Mouse (Mus musculus) right cerebral cortex, postnatal 25 days (tissue): ENCODE results near the gene Olfr206.
"Not testable (repeated sequence)": the region's sequence is repeated elsewhere in the genome, so short reads cannot be mapped to it uniquely, and the experiment has no call there.

ENCODE experiments used
- DNase-seq: peaks from one replicate; pipeline ENCODE4 v3.0.0; 2022

Gene Olfr206

DNA sequence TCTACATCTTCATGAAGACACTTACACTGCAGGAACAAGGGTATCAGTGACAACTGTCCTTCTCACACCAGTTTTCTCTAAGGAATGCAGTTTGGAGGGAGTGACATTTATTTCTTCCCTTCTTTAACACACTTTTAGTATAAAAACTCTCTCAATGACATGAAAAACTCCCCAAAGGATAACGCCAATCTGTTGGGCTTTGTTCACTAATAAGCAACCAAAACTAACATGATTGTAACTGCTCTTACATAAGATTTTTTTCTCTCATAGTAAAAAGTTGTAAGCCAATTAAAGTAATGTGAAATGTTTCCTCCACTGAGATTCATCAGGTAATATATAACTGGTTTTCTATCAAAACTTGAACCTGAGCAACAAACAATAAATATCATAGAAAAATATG, at the start of gene Olfr206:
TSS of gene Olfr206 (minus strand) at position 101 of the 400 bp plus-strand sequence.
- no peak for DNase-seq

- peak; percentile 60 for DNase-seq
Measured at GRCm38 (mm10) chr16:59393300-59393699, 44.3 kb upstream of the Olfr206 start.

DNA sequence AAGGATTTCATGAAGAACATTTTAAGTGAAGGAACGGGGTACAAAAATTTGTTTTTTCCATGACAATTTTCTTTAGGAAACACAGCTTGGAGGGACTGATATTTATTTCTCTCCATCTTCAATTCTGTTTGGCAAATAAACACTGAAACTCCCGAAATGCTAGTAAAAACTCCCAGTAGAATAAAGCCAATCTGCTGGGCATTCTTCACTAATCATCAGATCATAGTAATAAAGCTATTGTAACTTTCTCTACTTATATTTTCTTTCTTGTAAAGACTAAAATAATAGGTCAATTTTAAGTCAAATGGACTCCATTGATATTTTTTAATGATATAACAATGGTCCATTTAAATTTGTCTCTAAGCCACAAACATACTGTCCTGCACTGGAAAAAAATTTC, 14.8 kb upstream of the Olfr206 start, which contains the start of gene Olfr209:
TSS of gene Olfr209 (minus strand) at position 101 of the 400 bp plus-strand sequence.
- no peak for DNase-seq

DNA sequence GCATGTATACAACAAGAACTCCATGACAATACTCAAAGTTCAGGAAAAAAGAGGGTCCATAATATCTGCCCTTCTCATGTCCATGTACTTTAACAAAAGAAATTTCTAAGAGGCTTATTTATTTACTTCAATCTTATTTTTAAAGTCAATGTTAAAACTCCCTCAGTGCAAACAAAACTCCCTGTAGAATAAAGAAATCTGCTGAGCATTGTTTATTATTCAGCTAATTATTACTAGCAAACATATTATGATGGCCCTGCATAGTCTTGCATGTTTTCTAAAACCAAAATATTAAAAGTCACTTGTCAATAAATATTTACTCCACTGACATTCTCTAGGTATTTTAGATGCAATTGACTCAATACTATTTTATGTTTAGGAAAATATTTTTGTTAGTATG, 18.0 kb downstream of the Olfr206 start, which contains the start of gene Olfr205:
TSS of gene Olfr205 (minus strand) at position 101 of the 400 bp plus-strand sequence.
- DNase-seq: no peak

DNA sequence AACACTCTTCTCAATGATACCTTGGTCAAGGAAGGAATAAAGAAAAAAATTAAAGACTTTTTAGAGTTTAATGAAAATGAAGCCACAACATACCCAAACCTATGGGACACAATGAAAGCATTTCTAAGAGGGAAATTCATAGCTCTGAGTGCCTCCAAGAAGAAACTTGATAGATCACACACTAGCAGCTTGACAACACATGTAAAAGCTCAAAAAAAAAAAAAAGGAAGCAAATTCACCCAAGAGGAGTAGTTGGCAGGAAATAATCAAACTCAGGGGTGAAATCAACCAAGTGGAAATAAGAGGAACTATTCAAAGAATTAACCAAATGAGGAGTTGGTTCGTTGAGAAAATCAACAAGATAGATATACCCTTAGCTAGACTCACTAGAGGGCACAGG, 25.8 kb downstream of the Olfr206 start:
- not testable (repeated sequence) for DNase-seq

DNA sequence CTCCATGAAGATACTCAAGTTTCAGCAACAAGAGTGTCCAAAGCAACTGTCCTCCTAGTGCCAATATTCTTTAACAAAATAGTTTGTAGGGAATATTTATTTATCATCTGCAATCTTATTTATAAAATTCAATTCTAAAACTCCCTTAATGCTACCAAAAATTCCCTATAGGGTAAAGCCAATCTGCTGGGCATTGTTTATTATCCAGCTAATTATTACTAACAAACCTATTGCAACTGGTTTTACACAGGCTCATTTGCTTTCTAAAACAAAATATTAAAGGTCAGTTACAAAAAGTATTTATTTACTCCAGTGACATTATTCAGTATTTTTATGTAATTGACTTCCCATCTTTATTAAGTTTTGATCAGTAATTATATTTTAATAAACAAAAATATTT, 30.9 kb downstream of the Olfr206 start, which contains the start of gene Olfr204:
TSS of gene Olfr204 (minus strand) at position 101 of the 400 bp plus-strand sequence.
- no peak for DNase-seq

DNA sequence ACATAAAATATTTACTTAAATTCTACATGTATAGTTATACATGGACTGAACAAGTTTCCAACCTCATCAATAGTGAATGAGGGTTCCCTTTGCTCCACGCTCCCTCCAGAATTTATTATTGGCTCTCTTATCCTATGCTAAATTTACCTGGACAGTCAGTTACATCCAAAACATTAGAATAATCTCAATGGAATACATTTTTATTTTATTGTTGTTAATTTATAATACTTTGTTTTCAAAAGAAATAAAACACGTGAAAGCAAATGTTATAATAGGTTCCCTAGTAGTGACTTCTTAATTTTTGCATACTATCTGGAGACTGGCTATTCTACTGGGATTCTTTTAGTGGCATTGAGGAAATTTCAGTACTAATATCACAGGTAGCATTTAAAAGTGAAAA, 50.5 kb downstream of the Olfr206 start, which contains the start of gene Olfr203:
TSS of gene Olfr203 (plus strand) at position 301 of the 400 bp plus-strand sequence.
- no peak for DNase-seq
